Mouse (Mus musculus): ENCODE data around the gene Dhh.
"Not testable (repeated sequence)": the region's sequence is repeated elsewhere in the genome, so short reads cannot be mapped to it uniquely, and the experiment has no call there.

Dhh gene

DNA sequence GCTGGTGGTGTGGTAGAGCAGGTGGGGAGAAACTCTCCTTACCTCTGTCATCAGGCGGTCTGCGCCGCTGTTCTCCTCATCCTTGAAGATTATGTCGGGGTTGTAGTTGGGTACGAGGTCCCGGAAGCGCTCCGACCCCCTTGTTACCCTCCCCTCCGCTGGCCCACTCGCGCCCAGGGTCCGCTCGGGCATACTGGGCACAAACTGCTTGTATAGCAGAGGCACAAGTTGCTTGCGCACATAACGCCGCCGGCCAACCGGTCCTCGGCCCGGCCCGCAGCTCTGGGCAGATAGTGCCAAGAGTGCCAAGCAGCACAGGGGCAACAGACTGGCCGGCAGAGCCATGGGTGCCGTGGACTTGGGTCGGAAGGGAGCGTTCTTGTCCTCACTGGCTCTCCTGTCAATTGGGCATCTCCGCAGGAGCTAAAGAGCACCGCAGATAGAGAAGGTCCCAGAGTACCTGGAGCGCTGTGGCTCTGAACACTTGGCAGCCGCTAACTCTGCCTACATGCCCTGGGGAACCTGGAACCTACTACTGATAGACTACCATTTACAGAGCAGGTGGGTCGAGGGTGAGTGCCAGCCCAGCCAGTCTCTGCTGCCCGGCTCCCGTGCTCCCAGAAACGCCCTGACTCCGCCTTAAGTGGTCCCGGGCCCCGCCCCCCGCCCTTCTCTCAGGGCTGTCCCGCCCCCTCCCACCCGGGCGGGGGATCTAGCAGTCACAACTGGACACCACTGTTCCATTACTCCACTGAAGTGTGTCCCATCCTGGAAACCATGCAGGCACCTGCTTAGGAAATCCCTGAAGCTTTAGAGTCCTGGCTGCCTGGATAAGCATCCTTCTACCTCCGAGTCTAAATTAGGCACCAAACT, at the start of gene Dhh:
Gene Dhh, minus strand, starts transcription at position 613 of the 873 bp plus-strand sequence.
- DNase-seq (ENCODE audit: extremely low read depth, insufficient read length, low spot score): no peak

GRCm38 (mm10) chr15:98947884-98948283, 49.5 kb upstream of the Dhh start:
- DNase-seq (ENCODE audit: extremely low read depth, insufficient read length, low spot score): no peak

GRCm38 (mm10) chr15:98943133-98943532, 44.8 kb upstream of the Dhh start:
- no peak for DNase-seq (ENCODE audit: extremely low read depth, insufficient read length, low spot score)

DNA sequence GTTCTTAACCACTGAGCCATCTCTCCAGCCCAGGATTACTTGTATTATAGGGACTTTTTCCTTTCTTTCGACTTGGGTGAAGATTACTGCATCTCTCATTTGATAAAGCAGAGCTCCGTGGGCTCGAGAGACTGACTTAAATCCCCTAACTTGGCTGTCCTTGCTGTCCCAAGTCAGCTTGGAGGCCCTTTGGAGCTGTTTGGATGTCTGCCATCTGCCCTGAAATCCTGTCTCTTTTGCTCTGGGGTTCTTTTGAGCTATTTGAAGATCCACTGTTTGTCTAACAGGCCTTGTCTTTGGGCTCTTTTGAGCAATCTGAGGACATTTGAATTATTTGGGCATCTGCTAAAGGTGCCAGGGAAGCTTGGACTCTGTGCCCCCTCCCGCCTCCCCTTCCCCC, 43.7 kb upstream of the Dhh start:
- DNase-seq (ENCODE audit: extremely low read depth, insufficient read length, low spot score): no peak

- DNase-seq (ENCODE audit: extremely low read depth, insufficient read length, low spot score): peak; percentile 55
These were observed 43.2 kb upstream of the Dhh start for GRCm38 (mm10) chr15:98941539-98941938.

GRCm38 (mm10) chr15:98940816-98941215, 42.5 kb upstream of the Dhh start:
- peak; percentile 51 for DNase-seq (ENCODE audit: extremely low read depth, insufficient read length, low spot score)

- peak; percentile 92 for DNase-seq (ENCODE audit: extremely low read depth, insufficient read length, low spot score)
These were observed 36.0 kb upstream of the Dhh start, which contains the start of gene Tuba1b for GRCm38 (mm10) chr15:98934217-98934839. TSS of gene Tuba1b (minus strand) at chr15:98934565.

- peak; percentile 95 for DNase-seq (ENCODE audit: extremely low read depth, insufficient read length, low spot score)
These were observed 35.5 kb upstream of the Dhh start for GRCm38 (mm10) chr15:98933833-98934216.

DNA sequence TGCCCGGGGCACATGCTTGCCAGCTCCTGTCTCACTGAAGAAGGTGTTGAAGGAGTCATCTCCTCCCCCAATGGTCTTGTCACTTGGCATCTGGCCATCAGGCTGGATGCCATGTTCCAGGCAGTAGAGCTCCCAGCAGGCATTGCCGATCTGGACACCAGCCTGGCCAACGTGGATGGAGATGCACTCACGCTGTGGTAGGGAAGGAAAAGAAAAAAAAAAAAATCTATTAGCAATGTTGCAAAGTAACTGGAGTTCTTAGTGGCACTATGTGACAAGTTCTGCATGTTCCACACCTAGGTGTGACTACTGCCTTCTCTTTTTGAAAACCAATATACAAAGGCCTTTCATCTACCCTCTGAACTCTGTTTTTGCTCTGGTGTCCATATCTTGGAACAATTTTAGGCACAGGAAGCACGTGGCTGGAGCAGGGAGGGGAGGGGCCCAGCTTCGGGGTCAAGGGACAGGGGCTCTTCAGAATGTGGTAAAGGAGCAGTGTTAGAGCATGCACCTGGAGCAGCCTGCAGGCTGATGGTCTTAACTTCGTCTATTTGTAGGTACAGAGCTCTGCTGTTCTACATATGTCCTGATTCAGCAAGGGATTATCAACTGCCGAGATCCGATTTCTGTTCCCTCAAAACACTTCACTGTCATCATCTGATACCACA, 34.8 kb upstream of the Dhh start:
- DNase-seq (ENCODE audit: extremely low read depth, insufficient read length, low spot score): peak; percentile 44

- no peak for DNase-seq (ENCODE audit: extremely low read depth, insufficient read length, low spot score)
These were observed 32.7 kb upstream of the Dhh start for GRCm38 (mm10) chr15:98930998-98931397.

- DNase-seq (ENCODE audit: extremely low read depth, insufficient read length, low spot score): peak; percentile 45
These were observed 31.8 kb upstream of the Dhh start for GRCm38 (mm10) chr15:98930017-98930734.

DNA sequence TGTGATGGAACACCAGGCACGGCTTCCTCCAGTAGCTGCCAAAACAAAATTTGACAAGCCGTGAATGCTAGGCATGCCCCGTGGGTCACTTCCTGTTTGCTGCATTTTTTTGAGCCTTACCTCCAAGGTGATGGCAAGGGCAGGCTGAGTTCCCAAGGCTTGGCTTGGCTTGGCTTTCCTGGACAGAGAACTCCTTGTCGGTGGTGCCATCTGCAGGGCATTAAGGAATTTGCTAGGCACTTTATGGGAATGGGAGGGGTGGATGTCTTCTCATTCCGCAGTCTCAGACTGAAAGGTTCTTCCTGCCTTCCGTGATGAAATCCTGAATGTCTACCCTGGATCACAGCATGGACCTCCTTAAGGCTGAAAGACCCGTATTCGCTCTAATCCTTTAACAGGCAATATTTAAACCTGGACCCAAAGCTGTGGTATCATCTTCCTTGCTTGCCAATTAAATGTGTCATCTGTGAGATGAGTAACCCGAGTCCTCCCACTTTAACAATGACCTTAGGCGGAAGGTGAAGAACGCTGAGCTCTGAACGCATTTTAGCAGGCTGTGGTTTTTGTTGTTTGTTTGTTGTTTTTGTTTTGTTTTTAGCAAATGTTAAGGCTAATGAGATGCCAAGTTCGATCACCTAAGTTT, 30.4 kb upstream of the Dhh start:
- peak; percentile 73 for DNase-seq (ENCODE audit: extremely low read depth, insufficient read length, low spot score)

GRCm38 (mm10) chr15:98927566-98927965, 29.2 kb upstream of the Dhh start:
- DNase-seq (ENCODE audit: extremely low read depth, insufficient read length, low spot score): no peak

DNA sequence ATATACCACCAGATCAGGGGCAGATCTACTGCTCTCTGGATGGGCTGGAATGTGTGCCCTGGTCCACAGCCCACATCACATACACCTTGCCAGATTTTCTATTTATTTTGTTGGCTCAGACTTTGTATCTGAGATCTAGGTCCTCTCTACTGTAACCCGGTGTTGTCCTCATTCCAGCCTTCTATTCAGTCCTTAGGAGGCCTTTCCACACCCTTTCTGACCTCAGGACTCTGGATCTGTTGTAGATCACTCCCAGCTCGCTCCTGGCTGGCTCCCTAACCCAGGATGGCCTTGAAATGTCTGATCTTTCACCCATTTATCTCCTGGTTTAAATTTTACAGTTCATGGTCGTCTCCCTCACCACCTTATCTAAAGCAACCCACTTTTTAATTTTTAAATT, 26.3 kb upstream of the Dhh start:
- no peak for DNase-seq (ENCODE audit: extremely low read depth, insufficient read length, low spot score)

- no peak for DNase-seq (ENCODE audit: extremely low read depth, insufficient read length, low spot score)
These were observed 24.7 kb upstream of the Dhh start for GRCm38 (mm10) chr15:98923031-98923537.

DNA sequence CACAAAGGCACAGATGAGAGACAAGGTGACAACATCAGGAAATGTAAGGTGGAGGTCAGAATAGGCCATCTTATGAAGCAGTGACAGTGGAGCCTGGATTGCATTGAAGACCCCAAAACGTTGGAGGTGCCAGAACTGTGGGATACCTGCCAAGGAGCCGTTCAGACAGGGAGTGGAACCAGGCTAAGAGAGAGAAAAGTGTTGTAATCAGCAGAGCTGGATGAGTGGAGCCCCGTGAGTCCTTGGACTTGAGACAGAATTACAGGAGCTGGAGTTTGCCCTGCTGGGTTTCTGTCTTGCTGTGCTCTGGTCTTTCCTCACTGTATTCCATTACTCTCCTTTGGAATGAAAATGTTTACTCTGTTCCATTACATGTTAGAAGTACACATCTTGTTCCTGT, 24.2 kb upstream of the Dhh start:
- DNase-seq (ENCODE audit: extremely low read depth, insufficient read length, low spot score): no peak

DNA sequence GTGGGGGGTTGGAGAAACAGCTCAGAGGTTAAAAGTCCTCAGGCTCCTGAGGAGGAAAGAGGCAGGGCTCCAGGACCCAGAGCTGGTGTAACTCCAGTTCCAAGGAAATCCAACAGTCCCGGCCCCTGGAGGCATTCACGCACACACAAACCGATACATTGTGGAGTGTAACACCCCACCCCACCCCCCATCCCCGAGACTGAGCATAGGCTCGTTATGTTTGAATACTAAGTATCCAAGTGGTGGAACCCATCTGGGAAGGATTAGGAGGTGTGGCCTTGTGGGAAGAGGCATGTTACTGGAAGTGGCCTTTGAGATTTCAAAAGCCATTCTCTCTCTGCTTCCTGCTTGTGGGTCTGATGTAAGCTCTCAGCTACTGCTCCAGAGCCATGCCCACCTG, 23.2 kb upstream of the Dhh start:
- no peak for DNase-seq (ENCODE audit: extremely low read depth, insufficient read length, low spot score)

DNA sequence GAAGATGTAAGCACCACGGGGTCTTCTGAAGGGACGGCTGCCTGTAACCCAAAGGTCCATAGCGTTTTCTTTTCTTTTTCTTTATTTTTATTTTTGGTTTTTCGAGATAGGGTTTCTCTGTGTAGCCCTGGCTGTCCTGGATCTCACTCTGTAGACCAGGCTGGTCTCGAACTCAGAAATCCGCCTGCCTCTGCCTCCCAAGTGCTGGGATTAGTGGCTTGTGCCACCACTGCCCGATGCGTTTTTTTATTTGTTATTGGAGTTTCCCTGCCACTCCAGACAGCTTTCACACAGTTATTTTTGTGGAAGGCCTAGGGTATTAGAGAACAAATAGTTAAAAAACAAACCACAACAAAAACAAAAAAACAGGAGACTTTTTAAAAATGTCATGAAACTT, 20.2 kb upstream of the Dhh start:
- not testable (repeated sequence) for DNase-seq (ENCODE audit: extremely low read depth, insufficient read length, low spot score)

DNA sequence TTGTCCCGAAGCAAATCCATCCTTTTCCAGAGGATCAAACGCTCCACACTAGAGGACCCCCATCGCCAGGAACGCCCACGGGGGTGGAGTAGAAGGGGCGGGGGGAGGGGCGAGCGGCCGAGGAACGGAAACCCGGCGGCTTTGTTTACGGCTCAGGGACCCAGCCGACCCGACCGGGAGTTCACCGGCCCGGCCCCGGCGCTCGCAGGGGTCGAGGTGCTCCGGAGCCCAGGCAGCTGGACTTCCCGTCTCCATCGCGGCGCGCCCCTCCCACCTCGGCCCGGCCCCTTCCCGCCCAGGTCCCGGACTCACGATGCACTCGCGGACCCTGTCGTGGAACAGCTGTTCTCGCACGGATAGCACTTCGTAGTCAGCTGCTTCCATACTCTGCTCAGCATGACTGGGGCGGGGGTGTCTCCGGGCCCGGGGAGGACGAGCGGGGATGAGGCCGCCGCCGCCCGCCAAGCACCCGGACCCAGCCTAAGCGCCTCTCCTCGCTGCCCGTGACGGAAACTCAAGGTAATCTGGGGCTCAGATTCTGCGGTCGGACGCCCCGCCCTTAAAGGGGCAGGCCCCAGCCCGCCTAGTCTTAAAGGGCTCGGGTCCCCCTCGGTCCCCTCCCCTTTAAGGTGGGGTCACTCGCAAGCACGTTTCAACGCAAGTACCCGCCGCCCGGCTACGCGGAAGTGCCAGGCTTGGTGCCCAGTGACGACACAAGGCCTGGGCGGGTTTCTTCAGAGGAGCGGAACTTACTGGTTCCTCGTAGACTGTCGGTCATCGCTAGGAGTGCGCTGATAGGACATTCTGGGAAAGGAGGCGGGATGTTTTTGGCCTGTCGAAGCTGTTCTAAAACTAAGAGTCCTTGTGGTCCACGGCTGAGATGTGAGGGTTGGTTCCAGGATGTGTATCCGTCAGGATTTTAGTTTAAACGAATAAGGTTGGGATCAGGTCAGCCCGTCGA, 19.5 kb upstream of the Dhh start, which contains the start of gene Lmbr1l:
Gene Lmbr1l, minus strand, starts transcription at position 694 of the 961 bp plus-strand sequence.
- peak; percentile 100 for DNase-seq (ENCODE audit: extremely low read depth, insufficient read length, low spot score)
